Mouse (Mus musculus) spleen, postnatal 14 days (tissue): Measurements from ENCODE around the gene Epha6.

ENCODE experiments used
- DNase-seq, 2 experiments: peaks; one replicate each; pipeline ENCODE4 v3.0.0; 2021 to 2022; ENCODE audit warnings: low spot score in 2 of 2

Epha6 gene

DNA sequence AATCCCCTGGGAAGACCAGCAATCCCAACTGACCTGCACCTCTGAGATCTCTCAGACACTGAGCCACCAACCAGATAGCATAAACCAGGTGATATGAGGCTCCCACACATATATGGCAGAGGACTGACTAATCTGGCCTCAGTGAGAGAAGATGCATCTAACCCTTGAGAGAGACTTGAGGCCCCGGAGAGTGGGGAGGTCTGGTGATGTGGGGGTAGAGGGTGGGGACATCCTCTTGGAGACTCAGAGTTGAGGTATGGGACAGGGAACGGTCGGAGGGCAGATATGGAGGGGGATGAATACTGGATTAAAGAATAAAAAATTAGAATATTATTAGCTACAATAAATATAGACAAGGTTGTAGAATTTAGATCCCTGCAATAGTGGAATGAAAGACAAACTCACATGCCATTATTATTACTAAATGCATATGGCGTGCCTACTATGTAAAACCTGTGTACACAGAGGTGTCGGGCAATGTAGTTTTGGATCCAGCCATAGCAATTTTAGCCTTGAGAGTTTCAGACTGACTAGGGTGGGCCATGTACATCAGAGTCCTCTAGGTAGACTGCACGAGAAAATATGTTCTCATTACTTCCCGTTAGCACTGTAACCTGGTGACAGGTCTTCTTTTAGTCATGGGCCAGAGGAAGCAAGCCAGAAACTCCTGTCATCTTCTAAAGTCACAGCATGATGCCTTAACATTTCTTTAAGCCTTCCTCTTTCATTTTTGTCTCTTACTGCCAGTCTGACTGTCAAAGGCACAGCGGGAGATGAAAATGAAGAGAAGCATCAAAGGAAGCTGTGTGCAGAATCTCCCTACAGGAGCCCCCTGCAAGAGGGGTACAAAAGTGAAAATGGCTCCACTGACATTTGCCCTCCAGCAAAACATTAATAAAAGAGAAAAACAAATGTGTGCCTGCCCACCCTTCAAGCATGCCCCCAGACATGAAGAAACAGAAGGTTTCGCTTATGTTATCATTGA lies 338.7 kb downstream of the Epha6 start:
- DNase-seq = no peak

DNA sequence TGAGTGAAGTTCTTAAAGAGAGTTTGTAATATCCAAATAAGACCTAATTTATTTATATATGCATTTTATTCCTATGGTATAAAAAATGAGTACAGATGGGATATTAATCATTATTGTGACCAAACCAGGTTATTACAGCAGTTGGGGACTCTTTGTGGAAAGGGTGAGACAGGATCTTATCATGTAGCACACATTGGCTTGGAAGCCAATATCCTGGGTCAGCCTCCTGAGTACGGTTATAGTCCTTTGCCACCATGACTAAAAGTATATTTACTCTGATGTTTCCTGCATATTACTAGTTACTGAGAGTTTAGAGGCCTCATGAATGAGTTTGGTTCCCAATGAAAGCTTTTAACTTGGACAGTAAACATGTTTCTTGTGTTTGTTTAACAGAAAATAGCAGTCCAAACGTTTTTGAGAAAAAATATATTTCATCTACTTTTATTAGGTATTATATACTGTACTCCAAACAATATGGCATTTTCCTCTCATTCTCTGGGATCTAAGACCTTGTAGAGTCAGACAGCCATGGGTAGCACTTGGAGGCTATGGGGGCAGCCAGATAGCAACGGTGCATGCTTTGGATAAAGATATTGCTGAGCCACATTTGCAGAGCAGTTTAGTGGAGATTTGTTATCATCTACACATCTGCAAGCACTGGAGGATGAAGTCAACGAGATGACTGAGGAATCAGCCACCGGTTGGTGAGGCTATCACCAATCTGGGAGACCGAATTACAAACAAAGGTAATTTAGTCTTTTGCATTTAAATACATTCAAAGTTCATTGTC lies 340.4 kb downstream of the Epha6 start:
- no peak for DNase-seq

DNA sequence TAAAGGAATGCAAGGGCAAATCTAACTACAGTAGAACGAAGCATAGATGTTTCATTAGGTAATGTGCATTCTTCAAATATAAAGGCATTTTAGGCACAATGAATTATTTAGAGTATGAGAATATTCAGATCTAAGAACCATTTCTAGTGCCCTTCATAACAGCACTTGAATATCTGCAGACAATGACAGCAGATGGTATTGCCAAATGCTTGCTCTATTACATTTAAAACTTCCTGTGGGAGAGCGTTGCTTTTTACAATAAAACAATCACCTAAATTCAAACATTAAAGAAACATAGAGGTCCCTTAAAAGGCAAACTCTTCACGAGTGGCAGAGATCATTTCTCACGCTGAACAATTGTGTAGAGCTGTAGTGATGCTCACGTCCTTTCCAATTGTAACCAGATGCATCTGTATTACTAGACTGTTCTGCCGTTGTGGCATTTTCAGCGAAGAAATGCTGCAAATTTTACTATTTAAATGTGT lies 347.1 kb downstream of the Epha6 start:
- DNase-seq = no peak

DNA sequence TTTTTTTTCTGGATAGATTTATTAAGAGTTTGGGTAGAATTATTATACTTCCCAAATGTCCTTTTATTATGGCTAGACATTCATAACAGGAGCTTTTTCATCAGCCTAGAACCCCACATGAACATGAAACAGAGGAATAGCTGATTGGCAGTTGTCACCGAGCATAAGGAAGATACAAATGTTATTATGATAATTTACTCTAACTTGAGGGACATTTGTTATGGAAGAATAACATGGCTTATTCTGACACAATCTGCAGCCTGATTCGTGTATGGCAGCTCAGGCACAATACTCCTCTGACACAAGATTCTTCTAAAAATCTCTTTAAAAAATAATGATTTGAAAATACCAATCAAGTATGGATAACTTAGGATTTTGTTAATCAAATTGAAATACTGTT lies 347.7 kb downstream of the Epha6 start:
- no peak for DNase-seq

DNA sequence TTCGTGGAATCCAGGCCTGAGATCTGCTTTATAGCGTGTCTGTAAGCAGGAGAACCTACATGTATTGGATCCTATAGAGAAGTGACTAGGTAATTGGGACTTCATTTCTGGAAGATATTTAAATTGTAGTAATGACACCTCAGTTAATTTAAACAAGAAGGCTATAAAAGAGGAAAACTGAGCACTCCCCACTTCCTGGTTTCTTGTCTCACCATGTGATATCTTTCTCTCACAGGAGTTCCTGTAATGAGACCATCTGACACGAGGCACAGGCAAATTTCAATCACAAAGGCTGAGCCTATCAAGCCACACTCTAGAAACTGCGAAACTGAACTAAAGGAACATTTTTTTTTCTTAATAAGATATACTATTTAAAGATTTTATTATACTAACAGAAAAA lies 348.3 kb downstream of the Epha6 start:
- no peak for DNase-seq

DNA sequence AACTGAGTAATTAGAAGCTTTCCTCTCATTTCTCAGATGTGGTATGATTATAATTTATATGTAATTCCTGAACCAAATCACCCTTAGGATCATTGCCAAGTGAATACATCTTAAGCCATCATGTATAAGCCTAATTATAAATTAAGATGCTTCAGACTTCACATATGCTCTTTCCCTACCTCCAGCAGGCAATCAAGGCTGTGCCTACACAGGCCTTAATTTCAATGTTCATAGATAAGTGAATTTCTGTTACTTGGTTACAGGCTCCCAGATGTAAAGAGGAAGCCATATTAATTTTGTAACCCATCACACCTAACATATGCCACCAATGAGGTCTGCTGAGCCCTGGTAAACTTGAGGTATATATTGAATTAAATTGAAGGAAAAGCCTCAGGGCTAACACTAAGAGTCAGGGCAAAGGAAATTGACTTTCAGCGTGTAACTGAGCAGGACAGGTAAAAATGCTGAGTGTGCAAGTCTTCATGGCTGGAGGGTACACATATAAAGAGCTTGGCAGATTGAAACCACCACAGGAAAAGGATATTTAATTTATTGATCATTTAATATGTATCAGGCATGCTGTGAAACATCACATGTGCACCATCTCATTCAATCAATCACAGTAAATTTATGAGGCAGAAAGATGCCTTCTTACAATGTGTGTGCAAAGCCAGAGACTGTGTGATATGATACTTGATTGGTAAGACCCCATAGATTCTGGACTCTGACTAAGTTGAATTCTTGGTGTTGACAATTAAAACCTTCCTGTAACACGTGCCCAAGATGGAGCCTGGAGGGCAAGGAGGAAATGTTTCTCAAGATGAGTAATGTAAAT lies 365.8 kb downstream of the Epha6 start:
- no peak for DNase-seq

DNA sequence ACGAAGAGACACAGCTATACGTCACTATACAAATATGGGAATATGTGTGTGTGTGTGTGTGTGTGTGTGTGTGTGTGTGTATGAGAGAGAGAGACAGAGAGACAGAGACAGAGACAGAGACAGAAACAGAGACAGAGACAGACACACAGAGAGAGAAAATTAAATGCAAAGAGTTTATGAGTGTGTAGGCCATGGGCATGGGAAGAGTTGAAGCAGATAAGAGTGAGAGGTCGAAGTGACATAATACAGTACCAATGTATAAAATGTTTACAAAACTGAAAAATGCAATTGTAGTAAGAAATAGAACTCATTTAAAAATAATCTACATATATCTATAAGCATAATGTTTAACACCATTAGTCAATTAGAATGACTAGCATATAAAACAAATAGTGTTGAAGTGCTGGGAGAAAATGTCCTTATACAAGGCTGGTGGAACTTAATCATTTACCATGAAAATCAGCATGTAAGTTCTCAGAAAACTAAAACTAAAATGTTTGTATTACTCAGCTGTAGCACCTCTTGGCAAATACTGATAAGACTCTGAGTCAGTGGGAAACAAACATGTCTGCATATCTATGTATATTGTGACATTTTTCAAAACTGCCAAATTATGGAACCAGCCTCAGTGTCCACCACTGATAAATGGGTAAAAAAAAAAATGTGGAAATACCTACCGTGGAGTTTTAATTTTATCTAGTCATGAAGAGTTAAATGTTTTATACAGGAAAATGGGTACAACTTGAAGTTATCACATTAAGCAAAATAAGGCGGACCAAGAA lies 371.2 kb downstream of the Epha6 start:
- no peak for DNase-seq

DNA sequence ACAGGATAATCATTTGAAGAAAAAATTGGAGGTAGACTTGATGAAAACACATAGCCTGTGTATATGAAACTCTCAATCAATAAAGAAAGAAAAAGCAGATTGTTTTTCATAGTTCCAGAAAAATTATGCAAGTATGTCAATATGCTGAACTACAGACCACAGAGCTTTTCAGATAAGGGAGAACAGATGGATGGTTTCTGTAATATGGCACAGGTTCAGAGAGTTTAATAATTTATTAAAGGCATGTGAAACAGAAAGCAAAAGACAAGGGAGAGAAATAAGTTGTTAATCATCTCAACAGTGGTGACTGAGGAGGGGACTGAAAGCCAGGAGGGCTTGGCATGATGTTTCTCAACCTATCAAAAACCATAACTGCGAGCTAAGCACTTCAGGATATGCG lies 372.3 kb downstream of the Epha6 start:
- DNase-seq = no peak

DNA sequence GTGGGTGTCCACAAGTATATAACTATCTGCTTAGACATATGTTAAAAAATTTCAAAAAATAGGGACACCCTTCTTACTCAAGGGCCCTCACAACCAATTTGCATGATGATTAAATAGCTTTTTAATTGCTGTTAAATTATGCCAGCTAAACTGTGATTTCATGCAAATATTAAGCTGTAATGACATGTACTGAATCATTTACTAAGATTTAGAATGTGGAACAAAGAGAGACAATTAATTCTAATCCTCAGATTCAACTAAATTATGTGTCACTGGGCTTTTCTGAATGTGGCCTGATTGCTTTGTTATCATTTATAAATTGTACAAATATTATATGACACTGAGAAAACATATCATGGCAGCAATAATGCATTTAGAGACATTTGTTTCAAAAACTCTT lies 396.2 kb downstream of the Epha6 start:
- DNase-seq = no peak

DNA sequence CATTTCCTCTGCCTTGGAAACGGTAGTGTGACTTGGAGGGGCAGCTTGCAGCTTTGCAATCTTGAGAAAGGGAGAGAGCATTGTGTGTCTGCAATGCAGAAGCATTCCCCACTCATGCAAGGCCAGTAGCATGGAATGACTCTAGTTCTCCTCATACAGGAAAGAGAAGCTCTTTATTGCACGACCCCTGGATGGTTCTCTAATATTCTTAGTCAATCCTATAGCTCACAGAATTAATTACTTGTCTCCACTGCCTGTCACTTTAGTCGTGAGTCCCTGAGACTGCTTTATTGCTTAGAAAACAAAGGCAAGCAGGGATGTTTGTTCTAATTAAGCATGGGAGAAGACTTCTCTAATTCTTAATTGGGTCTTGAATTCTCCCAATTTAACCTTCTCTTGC lies 429.8 kb downstream of the Epha6 start:
- no peak for DNase-seq

DNA sequence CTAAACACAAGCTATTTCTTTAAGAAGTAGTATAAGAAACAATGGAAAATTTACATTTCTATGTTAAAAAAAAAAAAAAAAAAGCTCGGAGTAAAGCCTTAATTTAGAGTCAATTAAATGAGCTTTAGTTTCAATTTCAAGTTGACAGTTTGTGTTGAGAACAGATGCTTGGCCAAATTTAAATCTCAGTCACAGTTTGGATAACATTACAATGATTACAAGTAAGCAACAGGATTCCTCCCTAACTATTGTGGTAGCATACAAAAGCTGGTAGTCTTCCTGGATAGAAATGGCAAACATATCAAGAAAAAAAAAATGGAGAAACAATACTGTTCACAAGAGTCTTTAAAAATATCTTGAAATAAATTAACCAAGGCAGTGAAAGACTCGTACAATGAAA lies 452.9 kb downstream of the Epha6 start:
- DNase-seq = no peak

DNA sequence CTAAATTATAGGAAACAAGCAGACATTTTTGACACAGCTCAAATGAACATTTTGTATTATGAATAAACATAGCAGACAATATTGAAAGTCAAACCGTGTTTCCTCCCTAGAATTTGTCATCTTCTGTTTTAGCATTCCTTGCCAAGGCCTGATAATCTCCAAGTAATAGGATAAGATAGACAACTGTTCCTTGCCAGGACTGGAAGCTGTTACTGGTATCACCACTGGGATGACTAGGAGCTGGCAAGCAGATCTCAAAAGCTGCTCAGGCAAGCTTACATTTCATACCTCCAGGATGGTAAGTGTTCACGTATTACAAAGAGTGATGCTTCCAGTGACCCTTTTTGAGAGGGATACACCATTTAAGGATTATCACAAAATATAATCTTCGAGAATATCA lies 461.0 kb downstream of the Epha6 start:
- no peak for DNase-seq

DNA sequence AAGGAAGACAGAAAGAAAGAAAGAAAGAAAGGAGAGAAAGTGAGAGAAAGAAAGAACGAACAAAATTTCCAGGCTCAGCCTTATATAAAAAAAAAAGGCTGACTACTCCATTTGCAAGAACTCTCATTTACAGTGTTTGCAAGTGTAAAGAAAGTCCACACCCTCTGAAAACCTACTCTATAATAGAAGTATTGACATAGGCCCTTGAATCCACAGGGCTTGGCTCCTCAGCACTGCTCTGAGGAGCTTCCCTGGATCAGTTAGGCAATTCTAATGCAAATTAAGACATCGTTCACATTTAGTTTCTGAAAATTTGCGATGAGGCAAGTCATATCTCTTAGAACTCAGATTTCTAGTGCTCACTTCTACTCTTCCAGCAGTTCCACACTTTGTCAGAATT lies 483.9 kb downstream of the Epha6 start:
- no peak for DNase-seq

DNA sequence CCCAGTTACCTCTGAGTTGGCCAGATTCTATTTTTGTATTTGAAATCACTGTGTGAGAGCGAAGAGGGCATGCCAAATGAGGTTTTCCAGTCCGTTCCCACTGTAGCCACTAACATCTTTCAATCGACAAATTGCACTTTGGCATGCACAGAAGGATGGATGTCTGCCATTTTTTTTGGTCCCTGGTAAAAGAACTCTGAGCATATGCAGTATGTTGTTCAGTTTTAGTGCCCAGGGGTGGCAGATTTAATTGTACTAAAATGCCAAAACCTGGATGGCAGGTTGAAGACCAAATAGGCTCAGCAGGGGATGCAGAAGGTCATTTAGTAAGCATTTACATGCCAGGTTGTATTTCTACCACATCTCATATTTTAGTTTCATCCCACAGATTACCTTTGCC lies 503.1 kb downstream of the Epha6 start:
- DNase-seq = no peak

DNA sequence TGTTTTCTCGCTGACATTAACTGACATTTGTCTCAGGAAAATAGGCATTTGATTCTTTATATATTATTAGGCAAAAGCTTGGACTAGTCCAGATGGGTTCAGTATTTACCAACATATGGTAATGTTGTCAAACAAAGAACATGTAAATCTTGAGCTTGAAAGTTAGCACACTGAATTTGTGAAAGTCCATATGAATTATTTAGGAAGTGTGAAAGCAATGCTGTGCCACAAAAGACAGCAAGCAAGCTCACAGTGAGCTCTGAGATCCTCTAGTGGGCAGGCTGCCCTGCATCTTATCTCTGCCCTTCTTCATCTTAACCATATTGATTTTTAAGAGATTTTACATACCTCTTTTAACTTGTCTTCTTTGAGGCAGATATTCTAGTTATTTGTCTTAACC lies 510.0 kb downstream of the Epha6 start:
- DNase-seq = no peak

DNA sequence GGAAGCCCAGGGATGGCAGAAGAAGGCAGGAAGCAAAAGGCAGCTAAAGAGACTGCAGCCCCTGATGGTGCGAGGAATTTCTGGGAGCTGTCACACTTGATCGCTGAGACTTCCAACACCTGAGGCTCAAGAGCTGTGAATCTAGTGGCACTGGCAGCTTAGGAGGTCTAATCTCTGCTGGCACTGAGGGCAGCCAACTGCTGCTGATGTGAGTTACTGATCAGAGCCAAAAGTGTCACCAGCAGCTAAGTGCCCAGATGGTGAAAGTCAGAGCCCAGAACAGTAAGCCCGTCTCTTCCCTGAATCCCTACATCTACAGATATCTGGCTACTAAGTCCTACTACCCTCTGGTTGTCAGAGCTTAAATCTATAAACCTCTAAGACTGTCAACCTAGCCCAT lies 518.4 kb downstream of the Epha6 start:
- DNase-seq = no peak

DNA sequence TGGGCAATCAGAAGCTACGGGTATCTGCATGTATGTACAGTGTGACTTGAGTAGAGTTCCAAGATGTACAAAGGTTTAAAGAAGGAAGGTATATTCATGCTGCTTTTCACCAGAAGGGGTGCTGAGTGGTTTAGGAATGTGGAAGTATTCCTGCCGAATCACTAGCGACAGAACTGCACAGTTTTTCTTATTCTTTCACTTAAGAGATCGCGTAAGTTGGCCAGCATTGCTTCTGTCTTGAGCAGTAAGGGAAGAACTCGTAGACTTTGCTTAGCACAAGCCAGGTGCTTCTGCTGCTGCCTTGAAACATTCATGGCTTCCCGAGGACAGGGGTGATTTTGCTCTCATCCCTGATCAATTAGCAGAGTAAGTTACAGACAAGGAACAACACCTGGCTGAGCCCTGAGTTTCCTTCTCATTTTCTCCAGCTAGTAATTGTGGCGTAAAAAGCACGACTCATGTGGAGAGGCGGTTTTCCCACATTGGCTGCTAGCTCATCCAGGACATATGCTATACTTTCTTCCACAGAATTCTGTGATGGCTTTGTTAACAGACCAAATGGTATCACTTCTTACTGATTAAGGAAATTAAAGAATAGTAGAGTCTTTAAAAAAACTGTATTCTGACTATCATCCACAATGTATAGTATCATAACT lies 534.7 kb downstream of the Epha6 start:
- DNase-seq = no peak

DNA sequence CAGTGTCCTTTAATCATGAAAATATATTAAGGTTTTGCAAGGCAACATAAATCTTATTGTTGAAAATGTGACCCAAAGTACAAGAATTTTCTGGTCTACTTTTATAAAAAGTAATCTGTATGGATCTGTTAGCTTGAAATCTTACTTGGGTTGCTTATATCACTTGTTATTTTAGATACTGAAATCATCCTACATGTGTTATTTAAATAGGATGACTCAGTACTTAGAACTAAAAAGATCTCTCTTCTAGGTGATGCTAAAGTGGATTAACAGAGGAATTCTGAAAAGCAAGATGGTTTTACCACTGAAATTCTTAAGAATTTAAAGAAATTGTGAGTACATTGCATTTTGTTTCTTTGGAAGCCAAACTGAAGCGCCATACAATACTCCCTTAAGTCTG lies 561.5 kb downstream of the Epha6 start:
- DNase-seq = no peak

DNA sequence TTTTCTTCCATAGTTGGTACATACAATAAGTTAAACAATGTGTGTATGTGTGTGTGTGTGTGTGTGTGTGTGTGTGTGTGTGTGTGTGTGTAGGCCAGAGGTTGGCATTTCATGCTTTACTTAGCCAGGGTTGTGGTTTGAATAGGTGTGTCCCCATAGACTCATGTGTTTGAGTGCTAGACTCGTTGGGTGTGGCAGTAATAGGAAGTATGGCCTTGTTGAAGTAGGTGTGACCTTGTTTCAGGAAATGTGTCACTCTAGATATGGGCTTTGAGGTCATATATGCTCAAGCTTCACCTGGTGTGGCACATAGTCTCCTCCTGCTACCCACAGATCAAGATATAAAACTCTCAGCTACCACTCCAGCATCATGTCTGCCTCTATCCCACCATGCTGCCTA lies 577.0 kb downstream of the Epha6 start:
- no peak for DNase-seq

DNA sequence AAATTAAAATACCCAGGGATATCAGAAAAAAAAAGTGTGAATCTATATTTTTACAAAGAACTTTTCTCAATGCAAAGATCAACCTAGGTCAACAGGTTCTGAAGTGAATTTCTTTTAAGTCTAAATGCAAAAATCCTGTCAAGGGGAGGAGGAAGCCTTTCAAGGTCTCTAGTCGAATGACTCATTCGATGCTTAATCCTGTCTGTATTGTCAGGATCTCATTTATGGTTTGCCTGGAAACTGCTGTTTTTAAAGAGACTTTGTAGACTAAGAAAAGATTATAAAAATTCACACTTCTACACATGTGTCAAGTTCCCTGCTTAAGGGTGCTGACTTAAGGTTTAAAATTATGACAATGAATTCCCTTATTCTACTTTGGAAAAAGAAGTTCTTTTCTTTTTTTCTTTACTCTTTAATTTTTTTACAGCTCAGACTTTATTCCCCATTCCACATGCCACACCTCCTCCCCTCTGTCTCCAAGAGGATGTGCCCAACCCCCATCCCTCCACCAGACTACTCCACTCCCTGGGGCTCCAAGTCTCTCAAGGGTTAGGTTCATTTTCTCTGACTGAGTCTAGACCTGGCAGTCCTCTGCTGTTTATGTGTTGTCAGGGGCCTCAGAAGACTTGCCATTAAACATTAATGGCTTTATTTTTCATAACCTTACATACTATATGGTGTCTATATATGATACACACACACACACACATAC lies 598.3 kb downstream of the Epha6 start:
- no peak for DNase-seq
